ENCODE assay signal across 21 mouse cellular contexts in genomic region chr3:129657222-129657621, GRCm38 (mm10).
A peak's percentile ranks its signal among the peaks of the same experiment; 100 is the strongest.
DNase-seq lines count a peak whose midpoint lies in the region; ATAC-seq and TF ChIP-seq lines count a peak whose summit lies in the region.
"Had no signal": no experiment of that assay in that cellular context is flagged by ENCODE, and none has a peak within 500 bp of the region (broad histone marks: within the 10 kb centered on the region; RNA-seq: fewer than 3 reads in every experiment).

No protein-coding gene starts in this region.

- no peak for TF ChIP-seq POLR2A in myocyte (IDR thresholded peaks at IDR 0.05; ENCODE audit: insufficient read length, low read depth)

- peak; percentile 15 for DNase-seq in forebrain, embryonic 11.5 days (ENCODE audit: low spot score)
- no peak for DNase-seq in forebrain, postnatal 0 days
- DNase-seq in 3T3-L1 (ENCODE audit: low read depth, low spot score) (peak; percentile 13), NIH3T3 (ENCODE audit: low read depth) (peak; percentile 66)
- DNase-seq in spleen, postnatal 10 days (ENCODE audit: low spot score in 2 of 2), result no peak
- DNase-seq in T-cell, adult 2 months (ENCODE audit: low spot score), result no peak
- DNase-seq: adrenal gland, postnatal 10 days; adrenal gland, postnatal 36 days; cerebellum, adult 9-10 months; gastrocnemius, postnatal 10 days; gastrocnemius, postnatal 36 days; kidney, adult 2 months had no signal

- 92% methylated on average over 9 of the region's 9 CpGs for WGBS in forebrain, embryonic 11.5 days
- WGBS in forebrain, postnatal 0 days, result 87% methylated on average over 9 of the region's 9 CpGs

- H3K36me3 ChIP-seq in forebrain, embryonic 11.5 days (ENCODE audit: control insufficient read depth, insufficient read depth, low read length), result no peaks in the 10 kb centered on the region
- no peaks in the 10 kb centered on the region for H3K36me3 ChIP-seq in forebrain, postnatal 0 days (ENCODE audit: insufficient read depth)
- H3K36me3 ChIP-seq in myocyte (ENCODE audit: control insufficient read depth, insufficient read depth), result no peaks in the 10 kb centered on the region
- H3K36me3 ChIP-seq: embryonic facial prominence, embryonic 13.5 days; forebrain, embryonic 12.5 days; forebrain, embryonic 15.5 days; hindbrain, embryonic 10.5 days; hindbrain, embryonic 13.5 days had no signal

- no peak for ATAC-seq in forebrain, embryonic 11.5 days (replicated peaks; ENCODE audit: low FRiP score)
- ATAC-seq in forebrain, postnatal 0 days, result no peak
- ATAC-seq: forebrain, embryonic 15.5 days; hindbrain, embryonic 16.5 days; intestine, postnatal 0 days had no signal

- no peaks in the 10 kb centered on the region for H3K79me2 ChIP-seq in myocyte (ENCODE audit: control insufficient read depth, insufficient read depth)

- H3K9me3 ChIP-seq in forebrain, embryonic 11.5 days (ENCODE audit: control insufficient read depth, low read length), result no peaks in the 10 kb centered on the region
- no peaks in the 10 kb centered on the region for H3K9me3 ChIP-seq in forebrain, postnatal 0 days (ENCODE audit: low read length)
- H3K9me3 ChIP-seq: embryonic facial prominence, embryonic 13.5 days; forebrain, embryonic 12.5 days; forebrain, embryonic 15.5 days; hindbrain, embryonic 10.5 days; hindbrain, embryonic 13.5 days had no signal

- H3K27me3 ChIP-seq in forebrain, embryonic 11.5 days (ENCODE audit: control insufficient read depth, insufficient read depth, low read length), result no peaks in the 10 kb centered on the region
- no peaks in the 10 kb centered on the region for H3K27me3 ChIP-seq in forebrain, postnatal 0 days (ENCODE audit: insufficient read depth, low read length)
- H3K27me3 ChIP-seq in myocyte (ENCODE audit: control insufficient read depth, insufficient read depth, insufficient read length), result no peaks in the 10 kb centered on the region
- H3K27me3 ChIP-seq: embryonic facial prominence, embryonic 13.5 days; forebrain, embryonic 12.5 days; forebrain, embryonic 15.5 days; hindbrain, embryonic 13.5 days had no signal

- no peak overlapping the region for H3K9ac ChIP-seq in forebrain, embryonic 11.5 days (ENCODE audit: low read length)
- no peak overlapping the region for H3K9ac ChIP-seq in forebrain, postnatal 0 days
- H3K9ac ChIP-seq: embryonic facial prominence, embryonic 13.5 days; forebrain, embryonic 12.5 days; forebrain, embryonic 15.5 days; hindbrain, embryonic 13.5 days had no signal

- H3K4me1 ChIP-seq in forebrain, embryonic 11.5 days (replicated peaks; ENCODE audit: control insufficient read depth, insufficient read depth, low read length), result no peaks in the 10 kb centered on the region
- H3K4me1 ChIP-seq in forebrain, postnatal 0 days (ENCODE audit: insufficient read depth), result no peaks in the 10 kb centered on the region
- H3K4me1 ChIP-seq: embryonic facial prominence, embryonic 13.5 days; forebrain, embryonic 12.5 days; forebrain, embryonic 15.5 days; hindbrain, embryonic 10.5 days; hindbrain, embryonic 13.5 days had no signal

- H3K4me2 ChIP-seq in forebrain, embryonic 11.5 days (ENCODE audit: low read depth, low read length, severe bottlenecking), result no peak overlapping the region
- no peak overlapping the region for H3K4me2 ChIP-seq in forebrain, postnatal 0 days (ENCODE audit: low read depth)
- H3K4me2 ChIP-seq in myocyte (ENCODE audit: low read depth), result peak overlapping the region; percentile 35
- H3K4me2 ChIP-seq: embryonic facial prominence, embryonic 13.5 days; forebrain, embryonic 12.5 days; forebrain, embryonic 15.5 days; heart, embryonic 11.5 days; hindbrain, embryonic 13.5 days had no signal

- no peak overlapping the region for H3ac ChIP-seq in myocyte (ENCODE audit: control insufficient read depth, insufficient read length)

- no peak overlapping the region for H3K4me3 ChIP-seq in forebrain, embryonic 11.5 days (ENCODE audit: low read depth, low read length)
- H3K4me3 ChIP-seq in forebrain, postnatal 0 days (ENCODE audit: low read depth, low read length), result no peak overlapping the region
- no peak overlapping the region for H3K4me3 ChIP-seq in myocyte
- H3K4me3 ChIP-seq: embryonic facial prominence, embryonic 13.5 days; forebrain, embryonic 12.5 days; forebrain, embryonic 15.5 days; hindbrain, embryonic 10.5 days; hindbrain, embryonic 13.5 days had no signal

- no peak overlapping the region for H3K27ac ChIP-seq in forebrain, embryonic 11.5 days (ENCODE audit: low read depth, low read length)
- H3K27ac ChIP-seq in forebrain, postnatal 0 days (ENCODE audit: low read depth, low read length), result no peak overlapping the region
- H3K27ac ChIP-seq: embryonic facial prominence, embryonic 13.5 days; forebrain, embryonic 12.5 days; forebrain, embryonic 15.5 days; hindbrain, embryonic 10.5 days; hindbrain, embryonic 13.5 days had no signal

- no peak for TF ChIP-seq CTCF in forebrain, postnatal 0 days (IDR thresholded peaks at IDR 0.05; ENCODE audit: low read depth)

TF ChIP-seq in myocyte, 11 proteins besides CTCF, POLR2A, EP300 and RAD21:
- TF ChIP-seq MAX (IDR thresholded peaks at IDR 0.05; ENCODE audit: low read depth) (no peak), USF1 (IDR thresholded peaks at IDR 0.05; ENCODE audit: low read depth) (no peak), POLR2AphosphoS2 (IDR thresholded peaks at IDR 0.05; ENCODE audit: insufficient read length, low read depth) (no peak), REST (IDR thresholded peaks at IDR 0.05; ENCODE audit: insufficient read depth, insufficient read length) (no peak), SRF (IDR thresholded peaks at IDR 0.05; ENCODE audit: control insufficient read depth, insufficient read length, low read depth) (no peak), CEBPB (IDR thresholded peaks at IDR 0.05; ENCODE audit: insufficient read depth, poor library complexity, severe bottlenecking) (no peak), TCF3 (IDR thresholded peaks at IDR 0.05; ENCODE audit: insufficient read length, low read depth) (no peak), MYOG (IDR thresholded peaks at IDR 0.05; ENCODE audit: control insufficient read depth in 1 of 3, insufficient read depth in 1 of 3, insufficient read length in 2 of 3, low read depth in 2 of 3) (no peak), MYOD1 (IDR thresholded peaks at IDR 0.05; ENCODE audit: control insufficient read depth in 1 of 3, insufficient read length in 2 of 3, low read depth in 2 of 3) (no peak), E2F4 (IDR thresholded peaks at IDR 0.05; ENCODE audit: insufficient read depth) (no peak), TCF12 (IDR thresholded peaks at IDR 0.05; ENCODE audit: insufficient read depth, poor library complexity, severe bottlenecking) (no peak)

Comparison
In these comparisons a context has a peak if more than half of its experiments do, and no peak if none do; other contexts are left out.
1. DNase-seq: peak in forebrain, embryonic 11.5 days (single experiment), 3T3-L1 (single experiment) and NIH3T3 (single experiment); none in forebrain, postnatal 0 days (single experiment), spleen, postnatal 10 days (0 of 2) and T-cell, adult 2 months (single experiment).